Mouse (Mus musculus) midbrain, embryonic 15.5 days (tissue): Measurements from ENCODE around the gene Dnajb8. TPM values are rescaled to one million over a fixed set of nuclear protein-coding genes. Genes with fewer than 3 reads are reported as not detected.
A peak's percentile ranks its signal among the peaks of the same experiment; 100 is the strongest.

Source experiments
- ATAC-seq: fragments of 200-750 bp; cut with Nextera tagmentation; replicated peaks from 2 replicates; pipeline ENCODE4 v1.8.0; 2017; ENCODE audit warnings: moderate TSS enrichment
- H3K27ac ChIP-seq: fragments of 300-500 bp; sonication (generic); 2 replicates; pipeline ENCODE4 v1.5.1; 2015; ENCODE audit warnings: mild to moderate bottlenecking, inconsistent platforms
- H3K27me3 ChIP-seq: fragments of 300-500 bp; sonication (generic); replicated peaks from 2 replicates; pipeline ENCODE4 v1.6.1; 2015; ENCODE audit warnings: inconsistent platforms
- H3K36me3 ChIP-seq: fragments of 300-500 bp; sonication (generic); replicated peaks from 2 replicates; pipeline ENCODE4 v1.6.1; 2015; ENCODE audit warnings: inconsistent platforms
- H3K4me1 ChIP-seq: fragments of 300-500 bp; sonication (generic); 2 replicates; pipeline ENCODE4 v1.6.1; 2015; ENCODE audit warnings: inconsistent platforms
- H3K4me2 ChIP-seq: fragments of 300-500 bp; sonication (generic); 2 replicates; pipeline ENCODE4 v1.6.1; 2015; ENCODE audit warnings: inconsistent platforms, mild to moderate bottlenecking, moderate library complexity
- H3K4me3 ChIP-seq: fragments of 300-500 bp; sonication (generic); 2 replicates; pipeline ENCODE4 v1.5.1; 2015; ENCODE audit warnings: mild to moderate bottlenecking, inconsistent platforms
- H3K9ac ChIP-seq: fragments of 300-500 bp; sonication (generic); 2 replicates; pipeline ENCODE4 v1.6.1; 2015; ENCODE audit warnings: mild to moderate bottlenecking, inconsistent platforms
- H3K9me3 ChIP-seq: fragments of 300-500 bp; sonication (generic); 2 replicates; pipeline ENCODE4 v1.6.1; 2016; ENCODE audit warnings: inconsistent platforms
- WGBS: fragments of 180-500 bp; shearing (Covaris S2); methylation state at CpG from one replicate; pipeline ENCODE4 v1.1.7; 2015; ENCODE audit warnings: mixed read lengths; 5-methylcytosine and 5-hydroxymethylcytosine counted together
- polyA plus RNA-seq: library from polyadenylated mRNA; unstranded; fragments of >200 nt; fragmentation: Nextera tagmentation; extraction: Ambion mirVana; gene quantifications from 2 replicates; pipeline ENCODE4 v1.2.1, GENCODE M21; 2015

Dnajb8 gene
- polyA plus RNA-seq, 1 experiment from 2014 or later, result not detected

GRCm38 (mm10) chr6:88201926-88202700 lies 20.0 kb upstream of the Dnajb8 start:
- no peak overlapping the region for H3K4me3 ChIP-seq
- H3K4me1 ChIP-seq, result peaks cover 33% of the 10 kb centered on the region
- no peak for ATAC-seq
- H3K27me3 ChIP-seq, result peaks cover 76% of the 10 kb centered on the region
- no peaks in the 10 kb centered on the region for H3K9me3 ChIP-seq
- WGBS, result 12% methylated on average over 15 of the region's 15 CpGs
- H3K4me2 ChIP-seq, result no peak overlapping the region
- no peak overlapping the region for H3K9ac ChIP-seq
- H3K27ac ChIP-seq, result no peak overlapping the region
- H3K36me3 ChIP-seq, result no peaks in the 10 kb centered on the region

- Histone ChIP-seq H3K4me1 (peaks cover 23% of the 10 kb centered on the region), H3K9ac (no peak overlapping the region), H3K27ac (no peak overlapping the region), H3K36me3 (no peaks in the 10 kb centered on the region), H3K27me3 (peaks cover 76% of the 10 kb centered on the region), H3K9me3 (no peaks in the 10 kb centered on the region), H3K4me3 (no peak overlapping the region), H3K4me2 (no peak overlapping the region)
- WGBS, result 4% methylated on average over 24 of the region's 24 CpGs
- no peak for ATAC-seq
Observed at GRCm38 (mm10) chr6:88202921-88203690, 19.0 kb upstream of the Dnajb8 start.

GRCm38 (mm10) chr6:88203791-88204405 lies 18.2 kb upstream of the Dnajb8 start:
- Histone ChIP-seq H3K4me3 (no peak overlapping the region), H3K27ac (no peak overlapping the region), H3K4me1 (peaks cover 15% of the 10 kb centered on the region), H3K36me3 (no peaks in the 10 kb centered on the region), H3K27me3 (peaks cover 73% of the 10 kb centered on the region), H3K9me3 (no peaks in the 10 kb centered on the region), H3K9ac (no peak overlapping the region), H3K4me2 (no peak overlapping the region)
- WGBS, result 10% methylated on average over 10 of the region's 10 CpGs
- no peak for ATAC-seq

- Histone ChIP-seq H3K27ac (no peak overlapping the region), H3K4me1 (peaks cover 7% of the 10 kb centered on the region; the same call in 1 of the 2 replicates), H3K9me3 (no peaks in the 10 kb centered on the region), H3K9ac (no peak overlapping the region), H3K27me3 (peaks cover 73% of the 10 kb centered on the region), H3K36me3 (no peaks in the 10 kb centered on the region), H3K4me2 (no peak overlapping the region), H3K4me3 (no peak overlapping the region)
- 7% methylated on average over 25 of the region's 25 CpGs for WGBS
- no peak for ATAC-seq
Observed at GRCm38 (mm10) chr6:88204531-88205385, 17.3 kb upstream of the Dnajb8 start.

GRCm38 (mm10) chr6:88205386-88205700 lies 16.7 kb upstream of the Dnajb8 start:
- ATAC-seq, result 0 out of 2 replicates have a peak, but pooled peaks have one; percentile 27
- no peaks in the 10 kb centered on the region for H3K9me3 ChIP-seq
- no peak overlapping the region for H3K9ac ChIP-seq
- H3K27ac ChIP-seq, result no peak overlapping the region
- H3K36me3 ChIP-seq, result no peaks in the 10 kb centered on the region
- H3K4me3 ChIP-seq, result no peak overlapping the region
- WGBS, result 9% methylated on average over 7 of the region's 7 CpGs
- no peak overlapping the region for H3K4me2 ChIP-seq
- peaks cover 69% of the 10 kb centered on the region for H3K27me3 ChIP-seq
- H3K4me1 ChIP-seq, result peaks cover 7% of the 10 kb centered on the region; the same call in 1 of the 2 replicates

- no peaks in the 10 kb centered on the region for H3K9me3 ChIP-seq
- 8% methylated on average over 9 of the region's 9 CpGs for WGBS
- H3K36me3 ChIP-seq, result no peaks in the 10 kb centered on the region
- peaks cover 63% of the 10 kb centered on the region for H3K27me3 ChIP-seq
- peaks cover 7% of the 10 kb centered on the region; the same call in 1 of the 2 replicates for H3K4me1 ChIP-seq
- H3K27ac ChIP-seq, result no peak overlapping the region
- no peak for ATAC-seq
- H3K4me2 ChIP-seq, result no peak overlapping the region
- no peak overlapping the region for H3K4me3 ChIP-seq
- no peak overlapping the region for H3K9ac ChIP-seq
Observed at GRCm38 (mm10) chr6:88205937-88206336, 16.1 kb upstream of the Dnajb8 start.

- 42% methylated on average over 7 of the region's 7 CpGs for WGBS
- Histone ChIP-seq H3K27ac (no peak overlapping the region), H3K4me1 (peaks cover 7% of the 10 kb centered on the region; the same call in 1 of the 2 replicates), H3K9ac (no peak overlapping the region), H3K9me3 (no peaks in the 10 kb centered on the region), H3K4me3 (no peak overlapping the region), H3K27me3 (peaks cover 57% of the 10 kb centered on the region), H3K36me3 (no peaks in the 10 kb centered on the region), H3K4me2 (no peak overlapping the region)
- no peak for ATAC-seq
Observed at GRCm38 (mm10) chr6:88206566-88206965, 15.5 kb upstream of the Dnajb8 start.

- Histone ChIP-seq H3K4me3 (no peak overlapping the region), H3K36me3 (no peaks in the 10 kb centered on the region), H3K9me3 (no peaks in the 10 kb centered on the region), H3K4me2 (no peak overlapping the region), H3K27ac (no peak overlapping the region), H3K9ac (no peak overlapping the region), H3K27me3 (peaks cover 48% of the 10 kb centered on the region), H3K4me1 (peaks cover 7% of the 10 kb centered on the region; the same call in 1 of the 2 replicates)
- no peak for ATAC-seq
- 85% methylated on average over 10 of the region's 10 CpGs for WGBS
Observed at GRCm38 (mm10) chr6:88207403-88208033, 14.6 kb upstream of the Dnajb8 start.

- no peaks in the 10 kb centered on the region for H3K9me3 ChIP-seq
- H3K27me3 ChIP-seq, result peaks cover 43% of the 10 kb centered on the region
- H3K4me2 ChIP-seq, result no peak overlapping the region
- no peaks in the 10 kb centered on the region for H3K36me3 ChIP-seq
- ATAC-seq, result no peak
- H3K9ac ChIP-seq, result no peak overlapping the region
- no peak overlapping the region for H3K27ac ChIP-seq
- H3K4me3 ChIP-seq, result no peak overlapping the region
- 96% methylated on average over 3 of the region's 3 CpGs for WGBS
- peaks cover 4% of the 10 kb centered on the region; the same call in 1 of the 2 replicates for H3K4me1 ChIP-seq
Observed at GRCm38 (mm10) chr6:88208321-88208720, 13.7 kb upstream of the Dnajb8 start.

- H3K9ac ChIP-seq, result no peak overlapping the region
- no peaks in the 10 kb centered on the region for H3K4me1 ChIP-seq
- H3K27me3 ChIP-seq, result peaks cover 33% of the 10 kb centered on the region
- H3K36me3 ChIP-seq, result no peaks in the 10 kb centered on the region
- no peak overlapping the region for H3K4me2 ChIP-seq
- H3K9me3 ChIP-seq, result no peaks in the 10 kb centered on the region
- WGBS, result 84% methylated on average over 5 of the region's 5 CpGs
- H3K27ac ChIP-seq, result no peak overlapping the region
- ATAC-seq, result no peak
- H3K4me3 ChIP-seq, result no peak overlapping the region
Observed at GRCm38 (mm10) chr6:88209453-88209852, 12.6 kb upstream of the Dnajb8 start.

GRCm38 (mm10) chr6:88210182-88210581 lies 11.9 kb upstream of the Dnajb8 start:
- Histone ChIP-seq H3K4me3 (no peak overlapping the region), H3K36me3 (no peaks in the 10 kb centered on the region), H3K9me3 (no peaks in the 10 kb centered on the region), H3K27me3 (peaks cover 26% of the 10 kb centered on the region), H3K4me2 (no peak overlapping the region), H3K4me1 (no peaks in the 10 kb centered on the region), H3K9ac (no peak overlapping the region), H3K27ac (no peak overlapping the region)
- WGBS, result 60% methylated on average over 3 of the region's 3 CpGs
- ATAC-seq, result no peak
